Mouse (Mus musculus) brain, embryonic 14.5 days (tissue): ENCODE results near the gene Dpyd. TPM values are rescaled to one million over a fixed set of nuclear protein-coding genes. Genes with fewer than 3 reads are reported as not detected.

ENCODE experiments used
- DNase-seq: peaks from one replicate; pipeline ENCODE4 v3.0.0-alpha.2; 2011; ENCODE audit warnings: low read depth
- CTCF ChIP-seq: fragments of 200-500 bp; IDR thresholded peaks from 2 replicates; pipeline ENCODE4 v1.5.1; 2012; ENCODE audit warnings: inconsistent platforms, mild to moderate bottlenecking, moderate library complexity, borderline replicate concordance; ENCODE audit not compliant: insufficient read depth, insufficient read length; ENCODE audit errors: extremely low read depth
- POLR2A ChIP-seq: fragments of 200-500 bp; IDR thresholded peaks from 2 replicates; pipeline ENCODE4 v1.6.1; 2012; ENCODE audit warnings: mild to moderate bottlenecking, inconsistent platforms, borderline replicate concordance; ENCODE audit not compliant: poor library complexity, insufficient read depth, insufficient read length, severe bottlenecking; ENCODE audit errors: extremely low read depth
- polyA plus RNA-seq: library from polyadenylated mRNA; depleted of rRNA; stranded (reverse); fragments of >200 nt; gene quantifications from 2 replicates; pipeline ENCODE4 v1.2.3, GENCODE M21; 2012

Dpyd gene
- polyA plus RNA-seq, 1 experiment, result 2.2 TPM

DNA sequence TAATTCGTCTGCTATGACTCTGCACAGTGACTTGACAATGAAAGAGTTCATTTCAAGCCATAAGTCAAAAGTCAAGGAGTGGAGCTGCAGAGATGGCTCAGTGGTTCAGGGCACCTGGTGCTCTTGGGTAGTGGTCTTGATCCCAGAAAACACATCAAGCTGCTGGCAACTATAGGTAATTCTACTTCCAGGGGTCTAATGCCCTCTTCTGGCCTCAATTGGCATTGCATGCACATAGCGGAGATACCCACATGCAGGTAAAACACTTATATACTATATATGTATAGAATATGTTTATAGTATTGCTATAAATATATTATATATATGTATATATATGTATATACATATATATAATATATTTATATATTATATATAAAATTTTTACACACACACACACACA lies 429.4 kb downstream of the Dpyd start:
- no peak for DNase-seq
- TF ChIP-seq CTCF, result no peak
- no peak for TF ChIP-seq POLR2A

- no peak for TF ChIP-seq POLR2A
- TF ChIP-seq CTCF, result peak; percentile 48; the same call in 1 of the 2 replicates
Measured at GRCm38 (mm10) chr3:118991793-118992192, 429.9 kb downstream of the Dpyd start.

DNA sequence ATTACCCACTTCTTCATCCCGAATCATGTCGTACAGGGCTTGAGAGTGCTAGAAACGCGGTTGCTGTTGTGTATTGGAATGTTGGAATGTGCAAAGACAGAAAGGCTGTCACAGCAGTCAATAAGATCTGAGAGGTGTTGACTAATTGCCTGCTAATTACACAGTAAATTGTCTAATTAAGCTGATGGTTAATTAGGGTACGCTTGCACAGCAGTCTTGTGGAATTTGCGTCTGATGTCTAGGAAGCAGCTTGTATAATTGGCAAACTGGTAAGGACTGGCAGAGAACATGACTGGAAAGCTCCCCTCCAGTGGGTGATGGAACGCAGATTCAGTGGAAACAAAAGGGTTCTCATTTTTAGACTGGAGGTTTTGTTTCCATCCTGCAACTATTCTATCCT lies 459.3 kb downstream of the Dpyd start:
- no peak for TF ChIP-seq POLR2A
- peak; percentile 95 for DNase-seq

More at GRCm38 (mm10) chr3:118991793-118992192, 429.9 kb downstream of the Dpyd start:
- peak; percentile 69 for DNase-seq

DNA sequence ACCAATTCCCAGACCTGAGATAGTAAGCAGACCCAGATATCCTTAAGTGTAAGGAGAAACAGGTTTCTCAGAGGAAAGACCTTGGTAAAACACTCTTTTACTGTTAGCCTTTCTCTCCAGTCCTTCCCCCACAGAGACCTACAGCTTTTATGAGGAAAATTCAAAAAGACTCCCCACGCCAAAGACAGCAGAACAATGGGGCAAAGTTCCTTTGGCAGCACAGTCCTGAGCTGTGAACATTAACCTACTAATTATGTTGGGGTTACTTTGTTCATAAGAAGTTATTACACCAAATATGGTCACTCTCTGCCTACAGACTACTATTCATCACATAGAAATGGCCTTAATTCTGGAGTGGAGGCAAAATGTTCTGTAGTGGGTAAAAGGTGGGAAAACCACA lies 480.7 kb downstream of the Dpyd start:
- TF ChIP-seq CTCF (no peak), POLR2A (no peak)
- no peak for DNase-seq

DNA sequence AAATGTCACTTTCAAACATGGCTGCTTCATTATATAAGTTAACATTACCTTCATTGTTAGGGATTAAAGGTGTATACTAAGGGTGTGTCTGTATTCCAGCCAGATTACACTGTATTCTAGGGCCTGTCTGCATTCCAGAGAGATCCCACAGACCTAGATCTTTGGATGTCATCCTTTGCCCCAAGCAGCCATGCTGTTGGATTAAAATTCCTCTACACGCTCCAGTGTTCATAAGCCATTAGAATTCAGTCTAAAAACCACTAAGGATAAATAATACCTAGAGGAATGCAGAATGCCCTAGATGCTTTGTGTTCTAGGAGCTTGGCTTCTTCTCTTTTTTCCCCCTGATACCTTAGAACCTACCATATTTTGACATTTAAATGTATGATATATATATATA lies 494.2 kb downstream of the Dpyd start:
- no peak for TF ChIP-seq CTCF
- TF ChIP-seq POLR2A, result no peak
- DNase-seq, result no peak

DNA sequence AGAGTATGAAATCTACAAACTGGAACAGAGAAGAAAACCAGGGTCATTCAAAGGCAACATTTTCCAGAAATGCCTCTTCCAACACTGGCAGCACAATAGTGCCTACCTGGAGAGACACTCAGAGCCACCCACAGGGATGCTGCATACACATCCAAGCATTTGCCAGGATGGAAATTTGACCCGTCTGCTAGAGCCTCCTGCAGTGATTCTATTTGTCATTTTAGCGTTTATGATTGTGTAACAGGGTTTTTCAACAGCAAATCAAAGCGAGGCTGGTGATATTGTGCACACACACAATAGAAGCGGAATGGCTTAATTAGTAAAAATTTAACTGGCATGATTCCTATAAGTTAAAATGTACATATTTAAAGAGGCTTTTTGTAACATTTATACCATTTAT lies 501.3 kb downstream of the Dpyd start:
- peak; percentile 88 for DNase-seq
- TF ChIP-seq POLR2A, result no peak
- no peak for TF ChIP-seq CTCF

DNA sequence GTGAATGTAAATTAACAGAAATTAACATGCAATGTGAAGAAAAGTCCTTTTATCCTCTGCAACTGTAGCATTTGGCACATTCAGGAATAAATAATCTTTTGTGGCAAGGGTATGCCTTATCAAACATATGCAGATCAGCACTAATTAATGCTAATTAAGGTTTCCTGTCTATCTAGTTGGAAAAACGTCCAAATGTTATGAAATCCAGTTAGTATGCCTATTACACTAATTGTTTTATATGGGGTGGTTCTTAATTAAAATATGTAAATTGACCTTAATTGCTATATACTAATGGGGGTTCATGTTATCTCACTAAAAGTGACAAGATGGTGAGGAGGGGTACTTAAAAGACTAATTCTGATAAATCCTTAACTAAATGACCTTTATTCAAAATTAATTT lies 501.7 kb downstream of the Dpyd start:
- DNase-seq, result peak; percentile 92

DNA sequence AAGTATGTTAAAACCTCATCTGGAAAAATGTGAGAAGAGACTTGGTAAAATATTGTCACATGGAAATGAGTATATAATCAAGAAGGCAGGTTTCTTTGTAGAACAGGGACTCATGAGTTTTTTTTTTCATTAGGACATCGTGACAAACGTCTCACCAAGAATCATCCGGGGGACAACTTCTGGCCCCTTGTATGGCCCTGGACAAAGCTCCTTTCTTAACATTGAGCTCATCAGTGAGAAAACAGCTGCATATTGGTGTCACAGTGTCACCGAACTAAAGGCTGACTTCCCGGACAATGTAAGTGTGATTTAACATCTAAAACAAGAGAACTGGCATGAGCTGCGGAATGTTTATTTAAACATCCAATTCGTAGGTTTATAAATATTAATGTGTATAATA lies 502.8 kb downstream of the Dpyd start:
- DNase-seq, result peak; percentile 55
- TF ChIP-seq POLR2A, result no peak
- no peak for TF ChIP-seq CTCF

More for the DNA sequence above, 501.7 kb downstream of the Dpyd start:
- no peak for TF ChIP-seq CTCF

- DNase-seq, result peak; percentile 57
- TF ChIP-seq CTCF (no peak), POLR2A (no peak)
Measured at GRCm38 (mm10) chr3:119067221-119067620, 505.3 kb downstream of the Dpyd start.

DNA sequence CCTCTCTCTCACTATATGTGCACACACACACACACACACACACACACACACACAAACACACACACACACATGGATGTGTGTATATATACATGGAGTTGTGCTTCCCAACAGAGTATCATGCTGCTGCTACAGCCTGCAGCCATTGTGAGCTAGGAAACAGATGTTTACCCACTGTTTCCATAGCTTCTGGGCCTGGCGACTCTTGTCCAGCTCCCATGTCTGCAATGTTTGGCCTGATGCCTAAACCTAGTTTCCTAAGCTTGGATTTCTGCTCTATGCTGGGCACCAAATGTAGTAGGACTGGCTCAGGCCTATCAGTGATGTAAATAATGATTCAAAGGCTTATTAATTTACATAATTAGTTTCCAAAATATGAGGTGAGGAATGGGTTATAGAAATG lies 524.7 kb downstream of the Dpyd start:
- DNase-seq, result peak; percentile 46
- no peak for TF ChIP-seq POLR2A
- no peak for TF ChIP-seq CTCF

DNA sequence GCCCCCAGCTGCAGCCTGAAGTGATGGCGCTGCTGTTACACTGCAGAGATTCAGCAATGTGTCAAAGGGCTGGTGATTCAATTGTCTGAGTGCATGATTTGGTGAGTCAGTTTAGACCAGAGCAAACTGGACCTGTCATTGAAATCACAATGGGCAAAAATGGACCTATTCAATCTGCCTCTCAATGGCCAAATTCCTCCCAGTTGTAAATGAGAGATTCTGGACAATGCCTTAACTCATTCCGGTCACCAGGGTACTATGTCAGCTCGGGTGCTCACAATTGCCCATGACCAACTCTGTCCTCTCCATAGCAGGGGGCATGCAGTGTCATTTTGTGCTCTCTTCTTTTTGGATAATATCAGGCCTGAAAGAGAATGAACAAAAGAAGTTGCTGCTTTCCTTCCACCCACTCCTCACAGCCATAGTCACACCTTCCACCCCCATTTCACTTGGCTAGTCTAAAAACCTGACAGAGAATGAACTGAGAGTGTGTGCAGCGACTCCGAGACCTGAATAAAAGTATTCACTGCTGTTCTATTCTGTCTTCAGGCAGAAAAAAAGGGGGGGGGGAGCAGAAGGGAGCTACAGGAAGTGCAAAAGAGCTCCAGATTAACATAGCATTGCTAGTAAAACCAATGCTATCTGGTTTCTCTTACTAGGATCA lies 533.4 kb downstream of the Dpyd start:
- peak; percentile 70 for DNase-seq
- TF ChIP-seq POLR2A, result no peak

- TF ChIP-seq POLR2A, result no peak
- TF ChIP-seq CTCF, result no peak
- no peak for DNase-seq
Measured at GRCm38 (mm10) chr3:119126003-119126402, 564.1 kb downstream of the Dpyd start.

- DNase-seq, result no peak
- TF ChIP-seq CTCF, result no peak
- no peak for TF ChIP-seq POLR2A
Measured at GRCm38 (mm10) chr3:119128076-119128475, 566.1 kb downstream of the Dpyd start.

DNA sequence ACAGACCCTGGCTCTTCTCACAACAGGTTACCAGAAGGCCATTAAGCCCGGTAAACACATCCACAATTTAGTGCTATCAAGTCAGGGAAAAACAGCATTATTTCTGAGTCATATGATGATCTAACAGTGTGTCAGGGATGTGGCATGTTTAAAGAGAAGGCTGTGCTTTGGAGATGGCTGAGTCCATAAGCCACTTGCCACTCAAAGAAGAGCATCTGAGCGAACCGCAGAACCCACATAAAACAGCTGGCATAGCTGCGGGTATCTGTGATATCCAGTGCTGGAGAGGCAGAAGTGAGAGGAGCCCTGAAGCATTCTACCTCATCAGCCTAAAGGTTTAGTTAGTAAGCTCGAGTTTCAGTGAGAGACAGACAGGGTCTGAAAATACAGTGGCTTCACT lies 581.1 kb downstream of the Dpyd start:
- DNase-seq, result no peak
- TF ChIP-seq CTCF (no peak), POLR2A (no peak)

GRCm38 (mm10) chr3:119144788-119145187 lies 582.9 kb downstream of the Dpyd start:
- no peak for TF ChIP-seq POLR2A
- no peak for TF ChIP-seq CTCF
- no peak for DNase-seq
